Mouse (Mus musculus): Measurements from ENCODE around the gene Tspan1.

Gene Tspan1

DNA sequence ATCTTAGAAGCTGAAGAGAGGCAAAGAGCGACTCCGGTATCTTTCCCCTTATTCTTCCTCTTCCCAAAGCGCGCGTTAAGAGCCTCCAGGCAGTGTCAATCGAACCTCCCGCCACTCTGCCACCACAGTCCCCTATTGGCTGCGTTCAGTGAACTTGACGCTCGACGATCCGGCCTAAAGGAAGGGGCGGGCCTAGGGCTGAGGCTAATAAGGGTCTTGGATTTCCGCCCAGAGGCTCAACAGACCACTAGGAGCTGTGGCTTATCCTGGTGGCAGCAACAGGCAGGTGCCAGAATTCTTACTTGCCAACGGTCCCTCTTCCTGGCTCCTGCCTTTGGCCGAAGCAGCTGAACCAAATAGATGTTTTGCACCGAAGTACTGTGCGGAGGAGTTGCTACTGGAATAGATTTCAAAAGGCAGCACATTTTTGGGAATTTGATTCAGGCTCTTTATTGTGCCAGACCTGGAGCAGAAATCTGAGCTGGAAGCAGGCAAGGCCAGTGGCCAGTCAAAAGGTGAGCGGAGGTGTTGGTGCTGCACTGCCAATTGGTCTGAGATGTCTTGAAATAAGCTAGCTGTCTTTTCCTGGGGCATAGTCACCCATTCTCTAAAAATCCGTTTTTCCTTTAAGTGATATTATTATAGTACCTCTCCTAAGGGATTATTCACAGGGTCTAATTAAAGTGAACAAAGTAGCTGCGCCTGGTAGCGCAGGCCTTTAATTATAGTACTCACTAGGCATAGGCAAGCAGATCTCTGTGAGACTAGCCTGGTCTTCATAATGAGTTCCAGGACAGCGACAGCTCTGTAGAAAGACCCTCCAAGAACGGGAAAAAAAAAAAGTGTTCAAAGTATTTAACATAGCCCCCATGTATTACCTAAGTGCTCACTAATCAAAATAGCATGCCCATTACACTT is 43.5 kb downstream of the Tspan1 start, which contains the start of the genes Rad54l and Pomgnt1:
Rad54l (minus strand) TSS at position 89 of the 918 bp plus-strand sequence.
Pomgnt1 (plus strand) TSS at position 239 of the 918 bp plus-strand sequence.
- DNase-seq: peak; percentile 80

DNA sequence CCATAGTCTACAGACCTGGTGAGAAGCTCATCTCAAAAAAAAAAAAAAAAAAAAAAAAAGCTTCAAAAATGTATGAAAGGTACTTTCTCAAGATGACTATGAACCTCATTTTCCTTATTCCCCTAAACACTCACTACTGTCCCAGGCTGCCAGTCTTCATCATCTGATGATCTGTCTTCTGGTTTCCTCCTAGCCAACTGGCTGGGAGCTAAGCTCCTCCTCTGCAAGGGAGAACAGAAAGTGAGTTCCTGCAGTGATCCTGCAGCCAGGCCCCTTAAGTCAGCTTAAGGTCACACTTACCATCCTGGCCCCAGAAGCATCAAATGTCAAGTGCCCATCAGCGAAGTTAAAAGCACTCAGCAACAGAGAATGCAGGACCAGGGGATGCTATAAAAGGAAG is 44.6 kb downstream of the Tspan1 start:
- no peak for DNase-seq
